Mouse (Mus musculus) kidney, postnatal 0 days (tissue): ENCODE data around the gene Dcdc2a. TPM values are rescaled to one million over a fixed set of nuclear protein-coding genes. Genes with fewer than 3 reads are reported as not detected.

Experiments used
- ATAC-seq: fragments of 200-750 bp; cut with Nextera tagmentation; replicated peaks from 2 replicates; pipeline ENCODE4 v1.8.0; 2017; ENCODE audit warnings: low read depth, moderate number of reproducible peaks, moderate TSS enrichment, moderate library complexity; ENCODE audit not compliant: low FRiP score
- DNase-seq: peaks from one replicate; pipeline ENCODE4 v3.0.0-alpha.2; 2016; ENCODE audit warnings: low spot score
- H3K27ac ChIP-seq: fragments of 300-500 bp; sonication (generic); 2 replicates; pipeline ENCODE4 v1.5.1; 2014; ENCODE audit warnings: mild to moderate bottlenecking
- H3K27me3 ChIP-seq: fragments of 300-500 bp; sonication (generic); 2 replicates; pipeline ENCODE4 v1.6.1; 2014; ENCODE audit warnings: low read length, mixed read lengths; ENCODE audit not compliant: insufficient read depth
- H3K36me3 ChIP-seq: fragments of 300-500 bp; sonication (generic); 2 replicates; pipeline ENCODE4 v1.6.1; 2014; ENCODE audit warnings: low read length, mixed read lengths; ENCODE audit not compliant: insufficient read depth
- H3K4me1 ChIP-seq: fragments of 300-500 bp; sonication (generic); replicated peaks from 2 replicates; pipeline ENCODE4 v1.6.1; 2014; ENCODE audit warnings: antibody characterized with exemption, low read length, mixed read lengths; ENCODE audit not compliant: insufficient read depth
- H3K4me2 ChIP-seq: fragments of 300-500 bp; sonication (generic); 2 replicates; pipeline ENCODE4 v1.6.1; 2014; ENCODE audit warnings: mild to moderate bottlenecking, low read length, moderate library complexity, mixed read lengths
- H3K4me3 ChIP-seq: fragments of 300-500 bp; sonication (generic); replicated peaks from 2 replicates; pipeline ENCODE4 v1.5.1; 2014; ENCODE audit warnings: low read depth, low read length
- H3K9ac ChIP-seq: fragments of 300-500 bp; sonication (generic); 2 replicates; pipeline ENCODE4 v1.6.1; 2014; ENCODE audit warnings: low read depth, low read length
- H3K9me3 ChIP-seq: fragments of 300-500 bp; sonication (generic); replicated peaks from 2 replicates; pipeline ENCODE4 v1.6.1; 2016; ENCODE audit warnings: low read length, inconsistent platforms, mixed read lengths
- CTCF ChIP-seq: IDR thresholded peaks from 2 replicates; pipeline ENCODE4 v1.5.1; 2016; ENCODE audit warnings: antibody characterized with exemption, low read depth, mild to moderate bottlenecking, moderate library complexity
- WGBS: fragments of 180-500 bp; shearing (Covaris S2); extraction: QIAGEN DNeasy Blood & Tissue Kit; methylation state at CpG from one replicate; pipeline ENCODE4 v1.1.7; 2014; 5-methylcytosine and 5-hydroxymethylcytosine counted together
- polyA plus RNA-seq: library from polyadenylated mRNA; unstranded; fragments of >200 nt; fragmentation: Nextera tagmentation; extraction: Ambion mirVana; gene quantifications from 2 replicates; pipeline ENCODE4 v1.2.1, GENCODE M21; 2015

Gene Dcdc2a
- polyA plus RNA-seq, 1 experiment from 2014 or later: 73.7 TPM

GRCm38 (mm10) chr13:25055111-25055554 lies 671 bp upstream of the Dcdc2a start:
- Histone ChIP-seq H3K9me3 (no peaks in the 10 kb centered on the region), H3K4me2 (peak overlapping the region; percentile 77), H3K4me3 (peak overlapping the region; percentile 54), H3K27ac (peak overlapping the region; percentile 67), H3K36me3 (no peaks in the 10 kb centered on the region), H3K4me1 (peaks cover 7% of the 10 kb centered on the region; the same call in 1 of the 2 replicates), H3K9ac (peak overlapping the region; percentile 57), H3K27me3 (no peaks in the 10 kb centered on the region)
- ATAC-seq (peak; percentile 80), DNase-seq (peak; percentile 74)
- under 1% methylated on average over 34 of the region's 35 CpGs for WGBS
- peak; percentile 61 for TF ChIP-seq CTCF

GRCm38 (mm10) chr13:25066659-25067058 lies 10.9 kb downstream of the Dcdc2a start:
- TF ChIP-seq CTCF: peak; percentile 21; the same call in 1 of the 2 replicates
- Histone ChIP-seq H3K36me3 (no peaks in the 10 kb centered on the region), H3K9ac (no peak overlapping the region), H3K27me3 (no peaks in the 10 kb centered on the region), H3K4me3 (no peak overlapping the region), H3K4me2 (no peak overlapping the region), H3K4me1 (peaks cover 4% of the 10 kb centered on the region; the same call in 1 of the 2 replicates), H3K27ac (peak overlapping the region; percentile 75), H3K9me3 (no peaks in the 10 kb centered on the region)
- WGBS: 64% methylated on average over 2 of the region's 2 CpGs
- peak; percentile 62; the same call in 1 of the 2 replicates for ATAC-seq
- DNase-seq: no peak

- ATAC-seq: peak; percentile 68
- H3K4me1 ChIP-seq: peaks cover 4% of the 10 kb centered on the region; the same call in 1 of the 2 replicates
- H3K27ac ChIP-seq: peak overlapping the region; percentile 75
- no peak overlapping the region for H3K4me3 ChIP-seq
- H3K9me3 ChIP-seq: no peaks in the 10 kb centered on the region
- no peaks in the 10 kb centered on the region for H3K27me3 ChIP-seq
- no peaks in the 10 kb centered on the region for H3K36me3 ChIP-seq
- H3K4me2 ChIP-seq: no peak overlapping the region
- no peak for TF ChIP-seq CTCF
- no peak overlapping the region for H3K9ac ChIP-seq
- 47% methylated on average over 4 of the region's 4 CpGs for WGBS
- no peak for DNase-seq
Observed at GRCm38 (mm10) chr13:25067183-25067582, 11.4 kb downstream of the Dcdc2a start.

GRCm38 (mm10) chr13:25069765-25070164 lies 14.0 kb downstream of the Dcdc2a start:
- H3K9me3 ChIP-seq: no peaks in the 10 kb centered on the region
- no peak overlapping the region for H3K9ac ChIP-seq
- no peak for TF ChIP-seq CTCF
- no peaks in the 10 kb centered on the region for H3K36me3 ChIP-seq
- peaks cover 4% of the 10 kb centered on the region; the same call in 1 of the 2 replicates for H3K4me1 ChIP-seq
- no peaks in the 10 kb centered on the region for H3K27me3 ChIP-seq
- H3K4me3 ChIP-seq: no peak overlapping the region
- H3K27ac ChIP-seq: peak overlapping the region; percentile 58; the same call in 1 of the 2 replicates
- H3K4me2 ChIP-seq: no peak overlapping the region
- ATAC-seq (peak; percentile 58; the same call in 1 of the 2 replicates), DNase-seq (peak; percentile 34)
- WGBS: 44% methylated on average over 4 of the region's 4 CpGs

- H3K9me3 ChIP-seq: no peaks in the 10 kb centered on the region
- H3K27me3 ChIP-seq: no peaks in the 10 kb centered on the region
- H3K9ac ChIP-seq: no peak overlapping the region
- peak overlapping the region; percentile 58 for H3K27ac ChIP-seq
- H3K4me3 ChIP-seq: no peak overlapping the region
- H3K4me2 ChIP-seq: no peak overlapping the region
- ATAC-seq (no peak), DNase-seq (no peak)
- WGBS: 65% methylated on average over 4 of the region's 4 CpGs
- peaks cover 4% of the 10 kb centered on the region; the same call in 1 of the 2 replicates for H3K4me1 ChIP-seq
- no peak for TF ChIP-seq CTCF
- no peaks in the 10 kb centered on the region for H3K36me3 ChIP-seq
Observed at GRCm38 (mm10) chr13:25070791-25071190, 15.0 kb downstream of the Dcdc2a start.

- TF ChIP-seq CTCF: no peak
- Histone ChIP-seq H3K9me3 (no peaks in the 10 kb centered on the region), H3K36me3 (no peaks in the 10 kb centered on the region), H3K27me3 (no peaks in the 10 kb centered on the region), H3K9ac (no peak overlapping the region), H3K27ac (peak overlapping the region; percentile 19; the same call in 1 of the 2 replicates), H3K4me1 (peaks cover 17% of the 10 kb centered on the region), H3K4me2 (0 out of 2 replicates have a peak overlapping the region, but pooled peaks have one; percentile 28), H3K4me3 (no peak overlapping the region)
- 3% methylated on average over 7 of the region's 7 CpGs for WGBS
- DNase-seq (peak; percentile 81), ATAC-seq (peak; percentile 45)
Observed at GRCm38 (mm10) chr13:25077262-25077661, 21.5 kb downstream of the Dcdc2a start.
